Mouse (Mus musculus): ENCODE data around the gene BC055324. TPM values are rescaled to one million over a fixed set of nuclear protein-coding genes. Genes with fewer than 3 reads are reported as not detected.
A peak's percentile ranks its signal among the peaks of the same experiment; 100 is the strongest.

The BC055324 gene
- polyA plus RNA-seq, 1 experiment from 2014 or later = 52.6 TPM

- Histone ChIP-seq H3K9ac (replicated peaks; ENCODE audit: low read length) (no peak overlapping the region), H3K27me3 (ENCODE audit: control insufficient read depth, insufficient read depth, low read length) (no peaks in the 10 kb centered on the region), H3K4me2 (ENCODE audit: low read depth, low read length) (no peak overlapping the region), H3K27ac (replicated peaks; ENCODE audit: low read depth, low read length) (no peak overlapping the region), H3K4me1 (ENCODE audit: control insufficient read depth, insufficient read depth, low read length) (no peaks in the 10 kb centered on the region), H3K4me3 (ENCODE audit: low read depth, low read length) (no peak overlapping the region), H3K9me3 (replicated peaks; ENCODE audit: control insufficient read depth, low read length) (no peaks in the 10 kb centered on the region), H3K36me3 (replicated peaks; ENCODE audit: control insufficient read depth, insufficient read depth, low read depth, low read length) (no peaks in the 10 kb centered on the region)
- peak; percentile 86 for DNase-seq (ENCODE audit: low spot score)
- no peak for ATAC-seq (replicated peaks; ENCODE audit: insufficient number of reproducible peaks, low FRiP score, low TSS enrichment, low read depth)
- 8% methylated on average over 2 of the region's 2 CpGs for WGBS
Measured at GRCm38 (mm10) chr1:163910343-163910742, 84.3 kb downstream of the BC055324 start.

DNA sequence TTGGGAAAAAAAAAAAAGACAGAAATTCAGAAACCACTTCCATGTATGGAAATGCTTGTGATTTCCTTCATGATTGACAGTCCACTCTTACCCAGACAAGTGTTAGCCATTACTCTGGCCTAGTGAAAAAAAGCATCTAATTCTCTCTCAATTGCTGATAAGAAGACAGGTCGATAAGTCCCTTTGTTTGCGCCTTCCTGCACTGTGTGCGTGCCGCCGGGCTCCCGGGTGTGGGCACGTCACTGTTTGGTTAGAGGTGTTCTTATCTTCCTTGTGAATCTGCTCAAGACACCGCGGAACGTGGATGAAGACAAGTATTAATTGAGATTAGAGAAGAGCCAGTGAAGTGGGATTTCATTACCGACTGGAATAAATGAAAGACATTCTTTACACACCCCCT lies 86.2 kb downstream of the BC055324 start:
- H3K27ac ChIP-seq (replicated peaks; ENCODE audit: low read depth, low read length) = no peak overlapping the region
- DNase-seq (ENCODE audit: low spot score) = peak; percentile 17
- H3K4me3 ChIP-seq (ENCODE audit: low read depth, low read length) = no peak overlapping the region
- no peaks in the 10 kb centered on the region for H3K9me3 ChIP-seq (replicated peaks; ENCODE audit: control insufficient read depth, low read length)
- H3K4me1 ChIP-seq (ENCODE audit: control insufficient read depth, insufficient read depth, low read length) = no peaks in the 10 kb centered on the region
- H3K9ac ChIP-seq (replicated peaks; ENCODE audit: low read length) = no peak overlapping the region
- no peaks in the 10 kb centered on the region for H3K36me3 ChIP-seq (replicated peaks; ENCODE audit: control insufficient read depth, insufficient read depth, low read depth, low read length)
- no peaks in the 10 kb centered on the region for H3K27me3 ChIP-seq (ENCODE audit: control insufficient read depth, insufficient read depth, low read length)
- H3K4me2 ChIP-seq (ENCODE audit: low read depth, low read length) = no peak overlapping the region
- WGBS = 41% methylated on average over 11 of the region's 11 CpGs
- ATAC-seq (replicated peaks; ENCODE audit: insufficient number of reproducible peaks, low FRiP score, low TSS enrichment, low read depth) = no peak; the same call in 1 of the 2 replicates

- ATAC-seq (replicated peaks; ENCODE audit: insufficient number of reproducible peaks, low FRiP score, low TSS enrichment, low read depth) (peak; percentile 64), DNase-seq (ENCODE audit: low spot score) (peak; percentile 75)
- H3K27ac ChIP-seq (replicated peaks; ENCODE audit: low read depth, low read length) = no peak overlapping the region
- no peaks in the 10 kb centered on the region for H3K9me3 ChIP-seq (replicated peaks; ENCODE audit: control insufficient read depth, low read length)
- 14% methylated on average over 4 of the region's 4 CpGs for WGBS
- H3K36me3 ChIP-seq (replicated peaks; ENCODE audit: control insufficient read depth, insufficient read depth, low read depth, low read length) = no peaks in the 10 kb centered on the region
- no peak overlapping the region for H3K9ac ChIP-seq (replicated peaks; ENCODE audit: low read length)
- no peaks in the 10 kb centered on the region for H3K4me1 ChIP-seq (ENCODE audit: control insufficient read depth, insufficient read depth, low read length)
- H3K27me3 ChIP-seq (ENCODE audit: control insufficient read depth, insufficient read depth, low read length) = no peaks in the 10 kb centered on the region
- no peak overlapping the region for H3K4me3 ChIP-seq (ENCODE audit: low read depth, low read length)
- H3K4me2 ChIP-seq (ENCODE audit: low read depth, low read length) = no peak overlapping the region
Measured at GRCm38 (mm10) chr1:163907007-163907811, 87.4 kb downstream of the BC055324 start.

GRCm38 (mm10) chr1:163903411-163903810 lies 91.2 kb downstream of the BC055324 start:
- H3K4me1 ChIP-seq (ENCODE audit: control insufficient read depth, insufficient read depth, low read length) = no peaks in the 10 kb centered on the region
- H3K36me3 ChIP-seq (replicated peaks; ENCODE audit: control insufficient read depth, insufficient read depth, low read depth, low read length) = no peaks in the 10 kb centered on the region
- ATAC-seq (replicated peaks; ENCODE audit: insufficient number of reproducible peaks, low FRiP score, low TSS enrichment, low read depth) (no peak), DNase-seq (ENCODE audit: low spot score) (no peak)
- H3K4me2 ChIP-seq (ENCODE audit: low read depth, low read length) = no peak overlapping the region
- no peak overlapping the region for H3K4me3 ChIP-seq (ENCODE audit: low read depth, low read length)
- H3K9ac ChIP-seq (replicated peaks; ENCODE audit: low read length) = no peak overlapping the region
- H3K27ac ChIP-seq (replicated peaks; ENCODE audit: low read depth, low read length) = no peak overlapping the region
- no peaks in the 10 kb centered on the region for H3K9me3 ChIP-seq (replicated peaks; ENCODE audit: control insufficient read depth, low read length)
- WGBS = 86% methylated on average over 3 of the region's 3 CpGs
- H3K27me3 ChIP-seq (ENCODE audit: control insufficient read depth, insufficient read depth, low read length) = no peaks in the 10 kb centered on the region

- ATAC-seq (replicated peaks; ENCODE audit: insufficient number of reproducible peaks, low FRiP score, low TSS enrichment, low read depth) (no peak), DNase-seq (ENCODE audit: low spot score) (no peak)
- Histone ChIP-seq H3K4me3 (ENCODE audit: low read depth, low read length) (no peak overlapping the region), H3K9ac (replicated peaks; ENCODE audit: low read length) (no peak overlapping the region), H3K4me2 (ENCODE audit: low read depth, low read length) (no peak overlapping the region), H3K27ac (replicated peaks; ENCODE audit: low read depth, low read length) (no peak overlapping the region), H3K9me3 (replicated peaks; ENCODE audit: control insufficient read depth, low read length) (no peaks in the 10 kb centered on the region), H3K36me3 (replicated peaks; ENCODE audit: control insufficient read depth, insufficient read depth, low read depth, low read length) (no peaks in the 10 kb centered on the region), H3K4me1 (ENCODE audit: control insufficient read depth, insufficient read depth, low read length) (no peaks in the 10 kb centered on the region), H3K27me3 (ENCODE audit: control insufficient read depth, insufficient read depth, low read length) (no peaks in the 10 kb centered on the region)
- 78% methylated on average over 2 of the region's 2 CpGs for WGBS
Measured at GRCm38 (mm10) chr1:163900168-163900567, 94.4 kb downstream of the BC055324 start.

GRCm38 (mm10) chr1:163899575-163899974 lies 95.0 kb downstream of the BC055324 start:
- Histone ChIP-seq H3K4me3 (ENCODE audit: low read depth, low read length) (no peak overlapping the region), H3K9ac (replicated peaks; ENCODE audit: low read length) (no peak overlapping the region), H3K36me3 (replicated peaks; ENCODE audit: control insufficient read depth, insufficient read depth, low read depth, low read length) (no peaks in the 10 kb centered on the region), H3K27ac (replicated peaks; ENCODE audit: low read depth, low read length) (no peak overlapping the region), H3K4me1 (ENCODE audit: control insufficient read depth, insufficient read depth, low read length) (no peaks in the 10 kb centered on the region), H3K9me3 (replicated peaks; ENCODE audit: control insufficient read depth, low read length) (no peaks in the 10 kb centered on the region), H3K27me3 (ENCODE audit: control insufficient read depth, insufficient read depth, low read length) (no peaks in the 10 kb centered on the region), H3K4me2 (ENCODE audit: low read depth, low read length) (no peak overlapping the region)
- no peak for ATAC-seq (replicated peaks; ENCODE audit: insufficient number of reproducible peaks, low FRiP score, low TSS enrichment, low read depth)
- no peak for DNase-seq (ENCODE audit: low spot score)
- WGBS = 85% methylated on average over 2 of the region's 2 CpGs

DNA sequence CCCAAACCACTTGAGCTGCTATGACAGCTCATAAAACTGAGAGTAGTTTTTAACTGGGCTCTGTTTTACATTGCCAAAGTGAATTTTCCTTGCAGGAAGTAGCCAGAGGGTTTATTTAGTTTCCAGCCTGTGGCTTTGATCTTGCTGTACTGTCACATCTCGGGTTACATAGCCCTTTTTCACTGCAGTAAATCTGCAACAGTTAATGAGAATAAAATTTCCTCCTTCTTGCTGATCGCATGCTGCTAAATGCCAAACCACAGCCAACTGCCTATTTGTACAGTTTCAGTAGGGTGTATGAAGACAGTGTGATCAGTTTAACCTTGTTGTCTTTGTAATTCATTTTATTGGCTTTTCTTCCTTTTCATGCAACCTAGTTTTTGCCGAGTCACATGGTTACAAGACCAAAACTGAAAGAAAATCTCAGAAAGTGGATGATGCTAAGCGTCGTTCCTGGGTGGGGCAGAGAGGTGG lies 96.3 kb downstream of the BC055324 start:
- H3K27me3 ChIP-seq (ENCODE audit: control insufficient read depth, insufficient read depth, low read length) = no peaks in the 10 kb centered on the region
- ATAC-seq (replicated peaks; ENCODE audit: insufficient number of reproducible peaks, low FRiP score, low TSS enrichment, low read depth) (0 out of 2 replicates have a peak, but pooled peaks have one; percentile 14), DNase-seq (ENCODE audit: low spot score) (peak; percentile 73)
- H3K4me1 ChIP-seq (ENCODE audit: control insufficient read depth, insufficient read depth, low read length) = no peaks in the 10 kb centered on the region
- H3K4me3 ChIP-seq (ENCODE audit: low read depth, low read length) = no peak overlapping the region
- 32% methylated on average over 5 of the region's 5 CpGs for WGBS
- no peak overlapping the region for H3K9ac ChIP-seq (replicated peaks; ENCODE audit: low read length)
- no peaks in the 10 kb centered on the region for H3K9me3 ChIP-seq (replicated peaks; ENCODE audit: control insufficient read depth, low read length)
- 0 out of 2 replicates have a peak overlapping the region, but pooled peaks have one; percentile 52 for H3K27ac ChIP-seq (replicated peaks; ENCODE audit: low read depth, low read length)
- no peaks in the 10 kb centered on the region for H3K36me3 ChIP-seq (replicated peaks; ENCODE audit: control insufficient read depth, insufficient read depth, low read depth, low read length)
- H3K4me2 ChIP-seq (ENCODE audit: low read depth, low read length) = no peak overlapping the region
